Mouse (Mus musculus): ENCODE results near the gene 4930595D18Rik. TPM values are rescaled to one million over a fixed set of nuclear protein-coding genes. Genes with fewer than 3 reads are reported as not detected.

4930595D18Rik gene
- polyA plus RNA-seq, 1 experiment: not detected

- Histone ChIP-seq H3K27me3 (ENCODE audit: control insufficient read depth, insufficient read depth, low read length, poor library complexity, severe bottlenecking) (no peaks in the 10 kb centered on the region), H3K27ac (ENCODE audit: insufficient read depth, low read length) (no peak overlapping the region), H3K4me3 (ENCODE audit: low read depth, low read length) (no peak overlapping the region), H3K9me3 (replicated peaks; ENCODE audit: control insufficient read depth, insufficient read depth, low read length, poor library complexity, severe bottlenecking) (no peaks in the 10 kb centered on the region), H3K4me1 (ENCODE audit: control insufficient read depth, insufficient read depth, low read length) (no peaks in the 10 kb centered on the region), H3K9ac (ENCODE audit: low read depth, poor library complexity, severe bottlenecking) (no peak overlapping the region), H3K36me3 (ENCODE audit: control insufficient read depth, insufficient read depth, low read length, poor library complexity, severe bottlenecking) (no peaks in the 10 kb centered on the region)
- no peak for TF ChIP-seq POLR2A (IDR thresholded peaks at IDR 0.05; ENCODE audit: insufficient read depth, low read length)
- no peak for TF ChIP-seq CTCF (IDR thresholded peaks at IDR 0.05; ENCODE audit: low read depth, low read length)
- no peak for TF ChIP-seq EP300 (IDR thresholded peaks at IDR 0.05; ENCODE audit: insufficient read depth, low read depth, low read length)
These were observed 9.0 kb upstream of the 4930595D18Rik start for GRCm38 (mm10) chr12:111193331-111193730.

GRCm38 (mm10) chr12:111192777-111193176 lies 8.5 kb upstream of the 4930595D18Rik start:
- H3K36me3 ChIP-seq (ENCODE audit: control insufficient read depth, insufficient read depth, low read length, poor library complexity, severe bottlenecking): no peaks in the 10 kb centered on the region
- no peaks in the 10 kb centered on the region for H3K4me1 ChIP-seq (ENCODE audit: control insufficient read depth, insufficient read depth, low read length)
- TF ChIP-seq CTCF (IDR thresholded peaks at IDR 0.05; ENCODE audit: low read depth, low read length) (no peak), EP300 (IDR thresholded peaks at IDR 0.05; ENCODE audit: insufficient read depth, low read depth, low read length) (no peak), POLR2A (IDR thresholded peaks at IDR 0.05; ENCODE audit: insufficient read depth, low read length) (no peak)
- no peaks in the 10 kb centered on the region for H3K27me3 ChIP-seq (ENCODE audit: control insufficient read depth, insufficient read depth, low read length, poor library complexity, severe bottlenecking)
- H3K4me3 ChIP-seq (ENCODE audit: low read depth, low read length): no peak overlapping the region
- no peak overlapping the region for H3K27ac ChIP-seq (ENCODE audit: insufficient read depth, low read length)
- H3K9ac ChIP-seq (ENCODE audit: low read depth, poor library complexity, severe bottlenecking): no peak overlapping the region
- H3K9me3 ChIP-seq (replicated peaks; ENCODE audit: control insufficient read depth, insufficient read depth, low read length, poor library complexity, severe bottlenecking): no peaks in the 10 kb centered on the region

DNA sequence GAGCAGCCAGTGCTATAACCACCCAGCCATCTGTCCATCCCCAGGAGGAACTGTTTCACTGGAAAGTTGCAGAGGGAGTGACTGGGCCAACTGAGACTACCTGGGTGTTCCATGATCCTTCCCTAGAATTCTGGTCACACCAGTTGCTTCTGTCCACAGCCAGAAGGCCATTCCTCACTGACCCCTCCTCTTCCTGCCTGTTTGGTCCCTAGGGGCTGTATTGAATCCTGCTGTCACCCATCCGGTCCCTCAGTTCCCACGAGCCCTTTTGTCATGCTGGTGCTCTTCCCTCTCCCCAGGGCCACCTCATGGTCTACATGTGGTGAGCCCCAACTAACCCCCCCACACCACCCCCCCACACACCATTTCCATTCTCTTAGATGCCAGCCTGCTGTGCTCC lies 6.6 kb upstream of the 4930595D18Rik start:
- H3K27ac ChIP-seq (ENCODE audit: insufficient read depth, low read length): no peak overlapping the region
- no peak for TF ChIP-seq CTCF (IDR thresholded peaks at IDR 0.05; ENCODE audit: low read depth, low read length)
- TF ChIP-seq EP300 (IDR thresholded peaks at IDR 0.05; ENCODE audit: insufficient read depth, low read depth, low read length): no peak
- TF ChIP-seq POLR2A (IDR thresholded peaks at IDR 0.05; ENCODE audit: insufficient read depth, low read length): no peak
- no peaks in the 10 kb centered on the region for H3K27me3 ChIP-seq (ENCODE audit: control insufficient read depth, insufficient read depth, low read length, poor library complexity, severe bottlenecking)
- no peaks in the 10 kb centered on the region for H3K36me3 ChIP-seq (ENCODE audit: control insufficient read depth, insufficient read depth, low read length, poor library complexity, severe bottlenecking)
- no peaks in the 10 kb centered on the region for H3K4me1 ChIP-seq (ENCODE audit: control insufficient read depth, insufficient read depth, low read length)
- H3K9ac ChIP-seq (ENCODE audit: low read depth, poor library complexity, severe bottlenecking): no peak overlapping the region
- no peaks in the 10 kb centered on the region for H3K9me3 ChIP-seq (replicated peaks; ENCODE audit: control insufficient read depth, insufficient read depth, low read length, poor library complexity, severe bottlenecking)
- no peak overlapping the region for H3K4me3 ChIP-seq (ENCODE audit: low read depth, low read length)

GRCm38 (mm10) chr12:111190355-111190754 lies 6.1 kb upstream of the 4930595D18Rik start:
- Histone ChIP-seq H3K27me3 (ENCODE audit: control insufficient read depth, insufficient read depth, low read length, poor library complexity, severe bottlenecking) (no peaks in the 10 kb centered on the region), H3K4me3 (ENCODE audit: low read depth, low read length) (no peak overlapping the region), H3K36me3 (ENCODE audit: control insufficient read depth, insufficient read depth, low read length, poor library complexity, severe bottlenecking) (no peaks in the 10 kb centered on the region), H3K9ac (ENCODE audit: low read depth, poor library complexity, severe bottlenecking) (no peak overlapping the region), H3K4me1 (ENCODE audit: control insufficient read depth, insufficient read depth, low read length) (no peaks in the 10 kb centered on the region), H3K9me3 (replicated peaks; ENCODE audit: control insufficient read depth, insufficient read depth, low read length, poor library complexity, severe bottlenecking) (no peaks in the 10 kb centered on the region), H3K27ac (ENCODE audit: insufficient read depth, low read length) (no peak overlapping the region)
- no peak for TF ChIP-seq POLR2A (IDR thresholded peaks at IDR 0.05; ENCODE audit: insufficient read depth, low read length)
- no peak for TF ChIP-seq EP300 (IDR thresholded peaks at IDR 0.05; ENCODE audit: insufficient read depth, low read depth, low read length)
- no peak for TF ChIP-seq CTCF (IDR thresholded peaks at IDR 0.05; ENCODE audit: low read depth, low read length)

- Histone ChIP-seq H3K36me3 (ENCODE audit: control insufficient read depth, insufficient read depth, low read length, poor library complexity, severe bottlenecking) (no peaks in the 10 kb centered on the region), H3K9me3 (replicated peaks; ENCODE audit: control insufficient read depth, insufficient read depth, low read length, poor library complexity, severe bottlenecking) (no peaks in the 10 kb centered on the region), H3K4me3 (ENCODE audit: low read depth, low read length) (no peak overlapping the region), H3K27ac (ENCODE audit: insufficient read depth, low read length) (no peak overlapping the region), H3K27me3 (ENCODE audit: control insufficient read depth, insufficient read depth, low read length, poor library complexity, severe bottlenecking) (no peaks in the 10 kb centered on the region), H3K4me1 (ENCODE audit: control insufficient read depth, insufficient read depth, low read length) (no peaks in the 10 kb centered on the region), H3K9ac (ENCODE audit: low read depth, poor library complexity, severe bottlenecking) (no peak overlapping the region)
- TF ChIP-seq CTCF (IDR thresholded peaks at IDR 0.05; ENCODE audit: low read depth, low read length) (no peak), EP300 (IDR thresholded peaks at IDR 0.05; ENCODE audit: insufficient read depth, low read depth, low read length) (no peak), POLR2A (IDR thresholded peaks at IDR 0.05; ENCODE audit: insufficient read depth, low read length) (no peak)
These were observed 4.0 kb upstream of the 4930595D18Rik start for GRCm38 (mm10) chr12:111188295-111188694.

- TF ChIP-seq CTCF (IDR thresholded peaks at IDR 0.05; ENCODE audit: low read depth, low read length) (no peak), EP300 (IDR thresholded peaks at IDR 0.05; ENCODE audit: insufficient read depth, low read depth, low read length) (no peak), POLR2A (IDR thresholded peaks at IDR 0.05; ENCODE audit: insufficient read depth, low read length) (no peak)
These were observed 2.7 kb upstream of the 4930595D18Rik start for GRCm38 (mm10) chr12:111186986-111187385.

More at GRCm38 (mm10) chr12:111186986-111187385, 2.7 kb upstream of the 4930595D18Rik start:
- Histone ChIP-seq H3K36me3 (ENCODE audit: control insufficient read depth, insufficient read depth, low read length, poor library complexity, severe bottlenecking) (no peaks in the 10 kb centered on the region), H3K9ac (ENCODE audit: low read depth, poor library complexity, severe bottlenecking) (no peak overlapping the region), H3K27me3 (ENCODE audit: control insufficient read depth, insufficient read depth, low read length, poor library complexity, severe bottlenecking) (no peaks in the 10 kb centered on the region), H3K4me1 (ENCODE audit: control insufficient read depth, insufficient read depth, low read length) (no peaks in the 10 kb centered on the region), H3K4me3 (ENCODE audit: low read depth, low read length) (no peak overlapping the region), H3K9me3 (replicated peaks; ENCODE audit: control insufficient read depth, insufficient read depth, low read length, poor library complexity, severe bottlenecking) (no peaks in the 10 kb centered on the region), H3K27ac (ENCODE audit: insufficient read depth, low read length) (no peak overlapping the region)
